Mouse (Mus musculus): ENCODE measurements around the gene Epm2aip1. TPM values are rescaled to one million over a fixed set of nuclear protein-coding genes. Genes with fewer than 3 reads are reported as not detected.
A peak's percentile ranks its signal among the peaks of the same experiment; 100 is the strongest.

Epm2aip1 gene
- total RNA-seq, 1 experiment from 2014 or later: 36.3 TPM

- DNase-seq: no peak
Measured at GRCm38 (mm10) chr9:111286468-111286867, 14.7 kb downstream of the Epm2aip1 start.

GRCm38 (mm10) chr9:111287956-111288355 is 16.2 kb downstream of the Epm2aip1 start:
- DNase-seq: no peak

GRCm38 (mm10) chr9:111289294-111289831 is 17.6 kb downstream of the Epm2aip1 start:
- no peak for DNase-seq

GRCm38 (mm10) chr9:111289832-111290339 is 18.2 kb downstream of the Epm2aip1 start:
- DNase-seq: peak; percentile 93

GRCm38 (mm10) chr9:111290539-111291100 is 18.9 kb downstream of the Epm2aip1 start:
- DNase-seq: no peak

GRCm38 (mm10) chr9:111293234-111293633 is 21.5 kb downstream of the Epm2aip1 start:
- no peak for DNase-seq

GRCm38 (mm10) chr9:111294911-111295310 is 23.2 kb downstream of the Epm2aip1 start:
- no peak for DNase-seq

- DNase-seq: no peak
Measured at GRCm38 (mm10) chr9:111295323-111295722, 23.6 kb downstream of the Epm2aip1 start.

GRCm38 (mm10) chr9:111296433-111296832 is 24.7 kb downstream of the Epm2aip1 start:
- DNase-seq: no peak

- peak; percentile 78 for DNase-seq
Measured at GRCm38 (mm10) chr9:111298606-111299005, 26.9 kb downstream of the Epm2aip1 start.

GRCm38 (mm10) chr9:111302196-111302831 is 30.6 kb downstream of the Epm2aip1 start:
- no peak for DNase-seq

GRCm38 (mm10) chr9:111304036-111304435 is 32.3 kb downstream of the Epm2aip1 start:
- peak; percentile 26 for DNase-seq

- DNase-seq: peak; percentile 65
Measured at GRCm38 (mm10) chr9:111306142-111306541, 34.4 kb downstream of the Epm2aip1 start.

GRCm38 (mm10) chr9:111311031-111311842 is 39.5 kb downstream of the Epm2aip1 start, which contains the start of gene Trank1:
Gene Trank1, plus strand, starts transcription at chr9:111311739.
- peak; percentile 81 for DNase-seq

- DNase-seq: peak; percentile 39
Measured at GRCm38 (mm10) chr9:111311843-111312441, 40.2 kb downstream of the Epm2aip1 start.

GRCm38 (mm10) chr9:111312442-111313141 is 40.9 kb downstream of the Epm2aip1 start:
- DNase-seq: peak; percentile 50

GRCm38 (mm10) chr9:111313299-111313698 is 41.6 kb downstream of the Epm2aip1 start:
- peak; percentile 30 for DNase-seq

- DNase-seq: no peak
Measured at GRCm38 (mm10) chr9:111313793-111314192, 42.1 kb downstream of the Epm2aip1 start.

GRCm38 (mm10) chr9:111314219-111314618 is 42.5 kb downstream of the Epm2aip1 start:
- DNase-seq: peak; percentile 82

GRCm38 (mm10) chr9:111320912-111321311 is 49.2 kb downstream of the Epm2aip1 start:
- DNase-seq: no peak

- DNase-seq: peak; percentile 32
Measured at GRCm38 (mm10) chr9:111324881-111325280, 53.2 kb downstream of the Epm2aip1 start.

Data from adrenal gland, postnatal 14 days (tissue).